Mouse (Mus musculus): ENCODE results near the gene Mrpl49.

The Mrpl49 gene

DNA sequence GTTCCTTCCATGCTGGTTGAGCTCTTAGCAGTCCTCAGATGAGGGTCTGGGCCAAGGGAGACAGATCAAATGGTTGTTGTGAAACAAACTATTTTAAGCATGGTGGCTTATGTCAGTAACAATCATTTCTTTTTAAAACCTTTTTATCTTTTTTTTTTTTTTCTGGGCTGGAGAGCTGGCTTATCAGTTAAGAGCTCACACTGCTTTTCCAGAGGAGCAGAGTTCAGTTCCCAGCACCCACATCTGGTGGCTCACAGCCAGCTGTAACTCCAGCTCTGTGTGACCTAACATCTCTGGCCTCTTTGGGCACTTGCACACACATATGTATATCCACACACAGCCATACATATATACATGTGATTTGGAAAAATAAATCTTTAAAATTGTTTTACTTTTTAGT lies 19.9 kb downstream of the Mrpl49 start:
- in situ Hi-C loops (cut with MboI, MseI) = loop anchor here in 1 of 2 experiments (5.0 to 10.0 kb wide), 2 partner anchors 70 to 797 kb away; no protein-coding TSS in a partner anchor

DNA sequence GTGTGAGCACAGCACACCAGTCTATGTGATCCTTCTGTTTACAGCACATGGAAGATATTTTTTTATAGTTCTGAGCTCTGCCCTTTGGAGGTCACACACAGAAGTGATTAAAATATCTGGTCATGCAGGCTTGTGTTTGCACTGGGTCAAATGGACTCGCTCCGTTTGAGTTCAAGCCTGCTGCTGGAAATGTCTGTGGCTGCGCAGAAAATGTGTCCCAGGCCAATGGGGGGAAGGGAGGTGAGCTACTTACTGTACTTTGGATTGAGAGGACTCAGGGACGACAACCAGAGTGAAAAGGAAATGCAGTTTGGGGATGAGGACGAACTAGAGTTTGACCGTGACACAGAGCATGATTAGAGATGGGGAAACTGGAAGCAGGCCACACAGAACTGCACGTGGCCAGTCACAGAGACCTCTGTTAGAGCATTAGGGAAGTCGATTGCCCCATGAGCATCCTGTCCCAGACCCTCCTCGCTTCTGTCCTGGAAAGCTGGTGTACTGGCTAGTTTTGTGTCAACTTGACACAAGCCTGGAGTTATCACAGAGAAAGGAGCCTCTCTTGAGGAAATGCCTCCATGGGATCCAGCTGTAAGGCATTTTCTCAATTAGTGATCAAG lies 21.5 kb downstream of the Mrpl49 start:
- in situ Hi-C loops (cut with MboI, MseI) = loop anchor here in 1 of 2 experiments (5.0 to 10.0 kb wide), 2 partner anchors 69 to 799 kb away; no protein-coding TSS in a partner anchor

DNA sequence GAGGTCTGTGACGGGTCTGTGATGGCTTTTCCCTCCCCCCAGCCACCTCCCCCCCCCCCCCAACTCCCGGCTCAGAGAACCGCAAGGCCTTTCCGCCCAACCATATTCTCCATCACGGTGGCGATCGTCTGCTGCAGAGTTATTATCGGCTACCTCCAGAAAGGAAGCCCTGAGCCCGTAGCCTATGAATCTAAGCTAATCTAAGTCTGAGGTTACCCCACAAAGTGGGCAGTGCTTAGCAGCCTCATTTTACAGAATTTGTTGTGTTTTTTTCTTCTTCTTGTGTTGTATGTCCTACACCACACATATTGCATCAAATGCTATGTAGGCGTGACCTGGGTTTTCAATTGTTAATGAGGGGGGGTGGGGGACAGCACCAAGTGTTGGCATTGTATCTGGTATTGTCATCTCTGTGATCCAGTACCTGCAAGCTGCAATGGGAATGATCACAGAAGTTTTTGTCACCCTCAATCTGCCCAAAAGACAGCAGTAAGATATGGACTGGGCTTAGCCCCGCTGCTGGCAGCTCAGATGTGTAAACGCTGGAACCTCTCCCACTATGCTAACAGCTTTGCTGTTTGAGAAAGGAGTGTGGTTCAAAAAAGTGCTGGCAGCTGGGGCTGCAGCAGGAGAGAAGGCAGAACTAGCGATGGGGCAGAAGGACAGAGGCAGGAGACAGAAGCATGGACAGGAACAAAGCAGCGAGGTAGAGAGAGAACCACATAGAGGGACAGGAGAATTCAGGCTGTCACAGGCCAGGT lies 26.9 kb downstream of the Mrpl49 start:
- in situ Hi-C loops (cut with MboI, MseI) = loop anchor here in 1 of 2 experiments (10.0 kb wide), 1 partner anchor 804 kb away; no protein-coding TSS in a partner anchor

DNA sequence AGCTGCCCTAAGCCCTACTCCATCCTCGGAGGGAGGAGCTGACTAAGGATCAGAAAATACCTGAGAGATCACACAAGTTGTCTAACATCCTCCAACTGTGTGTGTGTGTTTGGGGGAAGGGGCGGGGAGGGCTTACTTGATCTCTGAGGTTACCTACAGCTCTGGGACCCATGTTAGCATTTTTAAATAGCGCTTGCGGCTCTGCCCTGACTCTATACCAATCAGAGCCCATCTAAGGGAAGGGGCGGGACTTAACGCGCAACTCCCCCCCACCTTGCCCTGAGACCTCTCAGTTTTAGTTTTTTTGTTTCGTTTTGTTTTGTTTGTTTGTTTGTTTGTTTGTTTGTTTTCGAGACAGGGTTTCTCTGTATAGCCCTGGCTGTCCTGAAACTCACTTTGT lies 28.2 kb downstream of the Mrpl49 start:
- in situ Hi-C loops (cut with MboI, MseI) = no loop called here

DNA sequence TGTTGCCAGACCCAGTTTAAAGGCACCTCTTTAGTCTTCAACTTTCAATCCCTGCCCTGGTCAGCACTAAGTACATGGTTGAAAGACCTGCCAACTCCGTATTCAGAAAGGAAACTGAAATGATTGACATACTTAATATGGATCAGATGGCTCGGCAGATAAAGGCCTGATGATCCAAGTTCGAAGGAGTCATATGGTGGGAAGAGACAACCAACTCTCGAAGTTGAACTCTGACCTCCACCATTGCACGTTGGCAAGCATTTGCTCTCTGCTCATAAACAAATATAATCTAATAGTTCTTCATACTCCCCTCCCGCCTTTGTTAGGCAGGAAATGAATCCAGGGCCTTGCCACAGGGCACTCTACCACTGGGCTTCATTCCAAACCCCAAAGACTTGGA lies 28.6 kb downstream of the Mrpl49 start:
- in situ Hi-C loops (cut with MboI, MseI) = no loop called here

DNA sequence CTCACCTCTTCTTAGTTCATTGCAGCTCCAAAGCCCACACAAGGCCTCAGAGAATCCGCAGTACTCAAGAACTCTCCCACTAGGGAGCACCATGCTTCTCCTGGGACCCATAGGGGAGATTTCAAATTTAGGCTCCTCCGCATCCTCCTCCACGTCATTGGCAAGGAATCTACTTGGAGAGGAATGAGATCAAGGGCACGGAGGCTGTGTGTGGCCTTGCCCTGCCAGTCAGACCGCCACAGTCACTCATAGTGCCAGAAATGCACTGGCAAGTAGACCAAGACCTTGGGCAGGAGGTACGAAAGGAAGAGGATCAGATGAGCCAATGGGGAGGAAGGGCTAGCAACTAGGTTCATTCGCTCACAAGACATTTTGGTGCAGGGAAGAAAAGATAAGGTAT lies 33.7 kb downstream of the Mrpl49 start:
- in situ Hi-C loops (cut with MboI, MseI) = no loop called here

DNA sequence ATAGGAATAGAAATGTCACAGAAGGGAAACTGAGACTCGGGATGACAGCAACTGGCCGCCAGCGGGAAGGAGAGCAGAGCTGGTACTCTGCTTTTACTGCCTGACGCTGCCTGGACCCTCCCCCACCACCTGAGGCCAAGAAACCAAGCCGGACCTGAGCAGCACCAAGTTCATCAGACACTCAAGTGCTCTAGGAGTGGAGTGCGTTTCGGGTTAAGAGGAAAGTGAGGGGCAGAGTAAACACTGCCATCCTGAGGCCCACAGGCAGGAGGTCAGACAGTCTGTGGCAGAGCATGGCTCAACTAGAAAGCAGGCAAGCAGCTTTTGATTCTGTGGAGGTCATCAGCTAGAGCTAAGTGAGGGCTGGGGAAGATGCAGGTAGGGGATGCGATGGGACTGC lies 34.5 kb downstream of the Mrpl49 start:
- in situ Hi-C loops (cut with MboI, MseI) = no loop called here

DNA sequence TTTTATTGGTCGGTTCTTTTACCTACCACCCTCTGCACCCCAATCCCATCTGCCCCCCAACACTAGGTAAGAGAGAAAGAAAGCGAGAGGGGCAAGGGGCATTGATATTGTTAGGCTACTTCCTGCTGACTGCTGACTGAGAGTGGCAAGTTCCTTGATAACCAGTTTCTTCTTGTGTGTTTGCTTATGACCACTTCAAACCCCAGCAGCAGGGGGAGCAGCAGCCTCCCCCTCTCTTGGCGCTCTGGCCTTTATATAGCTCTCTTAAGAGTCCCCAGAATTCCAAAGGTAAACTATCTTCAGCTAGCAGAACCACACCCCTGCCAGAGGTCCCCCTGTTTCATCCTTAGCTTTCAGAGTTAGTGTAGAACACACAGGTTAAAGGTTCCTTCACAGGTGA lies 37.3 kb downstream of the Mrpl49 start:
- in situ Hi-C loops (cut with MboI, MseI) = no loop called here

DNA sequence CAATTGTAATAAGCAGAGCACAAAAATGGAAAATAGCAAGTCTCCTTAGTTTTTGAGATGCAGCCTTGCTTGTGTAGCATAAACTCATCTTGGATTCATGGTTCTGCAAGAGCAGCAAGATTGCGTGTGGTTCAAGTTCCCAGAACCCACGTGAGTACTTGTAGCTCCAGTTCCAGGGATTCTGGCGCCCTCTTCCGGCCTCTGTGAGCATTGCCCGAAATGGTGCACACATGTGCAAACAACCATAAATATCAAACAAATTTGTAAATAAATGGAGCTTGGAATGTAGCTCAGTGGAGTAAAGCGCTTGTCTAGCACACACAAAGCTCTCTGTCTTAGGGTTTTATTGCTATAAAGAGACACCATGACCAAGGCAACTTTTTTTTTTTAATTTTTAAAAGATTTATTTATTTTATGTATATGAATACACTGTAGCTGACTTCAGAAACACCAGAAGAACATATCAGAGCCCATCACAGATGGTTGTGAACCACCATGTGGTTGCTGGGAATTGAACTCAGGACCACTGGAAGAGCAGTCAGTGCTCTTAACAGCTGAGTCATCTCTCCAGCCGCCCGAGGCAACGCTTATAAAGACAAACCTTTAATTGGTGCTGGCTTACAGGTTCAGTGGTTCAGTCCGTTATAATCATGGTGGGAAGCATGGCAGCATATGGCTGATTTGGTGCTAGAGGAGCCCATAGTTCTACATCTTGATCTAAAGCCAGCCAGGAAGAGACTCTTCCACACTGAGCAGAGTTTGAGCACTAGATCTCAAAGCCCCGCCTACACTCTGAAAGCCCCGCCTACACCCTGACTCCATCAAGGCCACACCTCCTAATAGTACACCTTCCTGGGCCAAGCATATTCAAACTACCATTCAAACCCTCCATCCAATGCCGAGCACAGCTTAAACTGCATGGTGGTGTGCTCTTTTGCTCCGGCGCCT lies 39.2 kb downstream of the Mrpl49 start:
- in situ Hi-C loops (cut with MboI, MseI) = loop anchor here (5.0 kb wide), 2 partner anchors 51 to 96 kb away; partner anchors contain the start of gene Cdc42ep2 (in 1 of the 2)

DNA sequence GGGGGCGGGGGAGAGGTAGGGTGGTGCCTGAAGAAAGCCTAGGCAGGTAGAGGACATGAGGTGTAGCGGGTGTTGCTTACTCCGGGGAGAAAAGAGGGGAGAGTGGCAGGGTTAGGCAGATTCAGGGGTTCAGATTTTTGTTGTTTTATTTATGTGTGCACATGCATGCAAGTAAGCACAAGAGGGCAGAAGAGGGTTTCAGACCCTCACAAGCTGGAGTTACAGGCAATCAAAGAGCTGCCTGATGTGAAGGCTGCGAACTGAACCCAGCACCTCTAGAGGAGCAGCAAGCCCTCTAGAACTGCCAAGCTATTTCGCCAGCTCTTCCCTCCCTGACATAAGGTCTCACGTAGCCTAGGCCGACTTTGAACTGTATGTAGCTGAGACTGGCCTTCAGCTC lies 41.1 kb downstream of the Mrpl49 start:
- in situ Hi-C loops (cut with MboI, MseI) = loop anchor here (5.0 kb wide), 2 partner anchors 49 to 94 kb away; partner anchors contain the start of gene Cdc42ep2 (in 1 of the 2)

DNA sequence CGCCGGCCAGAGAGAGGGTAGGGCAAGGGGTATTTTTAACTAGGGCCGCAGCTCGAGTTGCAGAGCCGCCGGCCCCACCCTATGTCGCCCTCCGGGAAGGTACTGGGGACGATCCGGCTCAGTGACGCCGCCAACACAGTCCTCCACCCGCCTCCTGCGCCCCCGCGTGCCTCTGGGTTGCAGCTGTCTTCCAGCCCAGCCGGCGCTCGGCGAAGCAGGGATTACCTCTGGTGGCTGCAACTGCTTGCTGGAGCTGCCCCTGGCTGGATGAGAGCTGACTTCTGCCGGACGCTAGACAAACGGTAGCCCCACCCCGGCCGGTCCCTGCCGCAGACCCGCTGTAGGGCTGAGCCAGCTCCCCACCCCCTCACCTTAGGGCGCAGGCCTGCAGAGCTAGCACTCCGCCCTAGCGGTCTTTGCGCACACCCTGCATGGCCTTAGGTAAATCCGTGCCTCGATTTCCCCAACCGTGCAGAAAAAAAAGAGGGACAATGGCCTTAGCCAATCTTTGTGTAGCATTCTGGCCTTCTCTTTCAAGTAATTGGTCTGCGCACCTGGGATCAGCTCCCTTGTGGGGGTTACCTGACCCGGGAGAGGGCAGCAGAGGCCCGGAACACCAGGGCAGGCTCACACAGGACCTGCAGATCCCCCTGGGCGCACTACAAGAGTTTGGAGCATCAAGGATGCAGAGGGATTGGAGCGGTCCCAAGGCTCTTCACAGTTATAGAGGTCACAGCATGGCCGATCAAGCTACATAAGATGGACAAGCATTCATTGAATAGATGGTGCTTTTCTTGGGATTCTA lies 41.9 kb downstream of the Mrpl49 start, which contains the start of gene Capn1:
Gene Capn1 (minus strand): TSS at position 387 of the 805 bp plus-strand sequence.
- in situ Hi-C loops (cut with MboI, MseI) = loop anchor here (5.0 kb wide), 2 partner anchors 48 to 93 kb away; partner anchors contain the start of gene Cdc42ep2 (in 1 of the 2)

DNA sequence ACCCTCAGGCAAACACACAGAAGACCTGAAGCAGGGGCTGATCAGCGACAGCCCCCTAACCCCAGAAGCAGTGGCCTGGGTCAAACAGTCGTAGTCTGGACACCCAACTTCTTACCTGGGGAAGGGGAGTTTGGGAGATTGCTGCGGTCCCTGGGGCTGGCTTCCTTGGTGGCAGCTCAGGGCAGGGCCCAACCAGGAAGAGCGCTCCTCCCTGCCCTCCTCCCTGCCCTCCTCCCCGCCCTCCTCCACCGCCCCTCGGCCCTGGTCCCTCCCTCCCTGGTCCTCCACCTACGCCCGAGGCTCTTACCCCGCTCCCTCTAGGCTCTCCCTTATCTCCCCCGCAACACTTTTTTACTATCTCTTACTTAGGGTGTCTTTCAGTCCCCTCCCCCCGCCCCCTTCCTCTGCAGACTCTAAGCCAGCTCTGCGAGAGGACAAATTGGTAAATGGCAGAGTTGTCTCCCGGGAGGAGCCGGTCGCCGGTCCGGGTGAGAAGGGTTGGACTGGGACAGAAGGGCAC lies 42.5 kb downstream of the Mrpl49 start:
- in situ Hi-C loops (cut with MboI, MseI) = loop anchor here (5.0 kb wide), 3 partner anchors 43 to 93 kb away; partner anchors contain the start of gene Cdc42ep2 (in 1 of the 2)

DNA sequence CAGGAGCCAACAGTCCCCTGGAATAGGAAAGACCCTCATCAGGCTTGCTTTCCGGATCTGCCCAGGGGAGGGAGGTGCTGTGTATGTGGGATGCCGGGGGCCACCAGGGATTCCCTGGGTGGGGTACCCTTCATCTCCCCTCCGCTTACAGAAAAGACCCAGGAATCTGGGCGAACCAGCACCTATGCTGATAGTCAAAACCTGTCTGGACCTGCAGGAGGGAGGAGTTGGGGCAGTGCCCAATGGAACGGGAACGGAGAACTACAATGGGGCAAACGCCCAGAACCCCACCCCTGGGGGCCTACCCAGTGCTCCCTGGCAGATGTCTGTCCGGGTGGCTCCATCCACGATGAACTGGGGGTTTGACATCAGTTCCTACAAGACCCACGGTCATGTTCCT lies 43.9 kb downstream of the Mrpl49 start:
- in situ Hi-C loops (cut with MboI, MseI) = loop anchor here in 1 of 2 experiments (5.0 kb wide), 1 partner anchor 41 kb away; no protein-coding TSS in a partner anchor

DNA sequence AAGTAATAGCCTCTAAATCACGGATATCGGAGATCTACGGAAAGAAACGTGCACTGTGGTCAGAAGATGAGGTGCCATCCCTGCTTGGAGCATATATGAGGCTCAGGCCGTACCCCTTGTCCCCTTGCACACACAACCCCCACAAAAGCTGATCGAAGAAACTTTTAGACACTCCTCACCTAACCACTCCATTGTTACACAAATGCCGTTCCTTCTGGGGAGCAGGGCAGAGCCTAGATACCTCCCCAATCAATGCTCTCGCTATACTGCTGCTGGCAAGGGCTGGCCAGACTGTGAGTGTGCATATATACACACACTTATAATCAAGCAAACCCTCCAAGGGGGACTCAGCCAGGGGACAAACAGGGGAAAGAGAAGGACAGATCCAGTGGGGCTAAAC lies 48.4 kb downstream of the Mrpl49 start:
- in situ Hi-C loops (cut with MboI, MseI) = no loop called here

DNA sequence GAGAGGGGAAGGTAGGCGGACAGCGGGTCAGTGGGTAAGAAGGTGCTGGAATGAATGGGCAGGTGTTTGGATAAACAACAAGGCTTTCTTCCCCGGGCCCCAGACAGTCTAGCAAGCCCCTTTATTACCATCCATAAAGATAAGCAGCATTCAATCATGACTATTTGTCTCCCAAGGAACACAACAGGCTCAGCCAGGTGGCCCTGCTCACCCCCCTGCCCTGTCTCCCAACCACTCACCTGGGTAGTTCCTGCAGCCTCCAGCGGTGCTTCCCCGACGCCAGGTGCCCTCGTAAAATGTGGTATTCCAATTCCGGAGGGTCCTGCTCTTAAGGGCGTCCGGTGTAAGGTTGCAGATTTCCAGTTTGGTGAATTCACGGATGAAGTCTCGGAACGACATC lies 50.6 kb downstream of the Mrpl49 start:
- in situ Hi-C loops (cut with MboI, MseI) = no loop called here

DNA sequence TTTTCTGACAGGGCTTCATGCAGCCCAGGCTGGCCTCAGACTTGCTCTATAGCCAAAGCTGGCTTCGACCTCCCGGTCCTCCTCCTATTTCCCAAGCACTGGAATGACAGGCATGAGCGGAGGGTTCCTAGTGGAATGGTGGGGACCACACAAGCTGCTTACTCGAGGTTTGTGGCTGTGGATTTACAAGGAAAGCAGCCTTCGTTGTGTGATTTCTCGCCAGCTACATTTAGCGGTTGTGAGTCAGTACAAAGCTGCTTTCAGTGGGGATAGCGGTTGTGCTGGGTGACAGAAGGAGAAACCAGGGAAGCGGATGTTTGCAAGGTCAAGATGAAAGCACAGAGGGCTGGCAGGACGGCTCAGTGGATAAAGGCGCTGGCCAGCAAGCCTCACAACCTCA lies 52.0 kb downstream of the Mrpl49 start:
- in situ Hi-C loops (cut with MboI, MseI) = no loop called here

All from T-helper 17 cell (primary cell).